Mouse (Mus musculus): ENCODE results near the gene Ppp1r1a. TPM values are rescaled to one million over a fixed set of nuclear protein-coding genes. Genes with fewer than 3 reads are reported as not detected.

Gene Ppp1r1a
- 3.5 and 4.4 TPM in 2 replicates for polyA plus RNA-seq (2015; fragmentation: Nextera tagmentation; extraction: Ambion mirVana)

- no peaks in the 10 kb centered on the region for H3K9me3 ChIP-seq (ENCODE audit: low read length)
- ATAC-seq (peak; percentile 74), DNase-seq (peak; percentile 53)
- H3K36me3 ChIP-seq (replicated peaks; ENCODE audit: insufficient read depth, low read length): no peaks in the 10 kb centered on the region
- TF ChIP-seq EP300 (IDR thresholded peaks at IDR 0.05; ENCODE audit: low read depth): no peak
- no peak for TF ChIP-seq CTCF (IDR thresholded peaks at IDR 0.05; ENCODE audit: low read depth)
- H3K27ac ChIP-seq (ENCODE audit: low read depth): no peak within 1 kb of the TSS; the same call in 1 of the 2 replicates
- H3K9ac ChIP-seq (replicated peaks): peak within 1 kb of the TSS; percentile 3; the same call in 1 of the 2 replicates
- peak within 1 kb of the TSS; percentile 60 for H3K4me2 ChIP-seq (ENCODE audit: low read depth, low read length)
- H3K4me3 ChIP-seq (ENCODE audit: low read depth, low read length): peak within 1 kb of the TSS; percentile 32
- WGBS (ENCODE audit: insufficient replicate concordance): 4% methylated on average over 33 of the region's 36 CpGs
- no peaks in the 10 kb centered on the region for H3K4me1 ChIP-seq (ENCODE audit: insufficient read depth)
- H3K27me3 ChIP-seq (ENCODE audit: insufficient read depth, low read length): peaks cover 24% of the 10 kb centered on the region
Observed at GRCm38 (mm10) chr15:103537822-103538213, at the start of gene Ppp1r1a. TSS of gene Ppp1r1a (minus strand) at chr15:103538003.

GRCm38 (mm10) chr15:103585876-103586275 is 48.1 kb upstream of the Ppp1r1a start:
- Histone ChIP-seq H3K27me3 (ENCODE audit: insufficient read depth, low read length) (no peaks in the 10 kb centered on the region), H3K4me2 (ENCODE audit: low read depth, low read length) (no peak overlapping the region), H3K27ac (ENCODE audit: low read depth) (no peak overlapping the region), H3K9ac (replicated peaks) (no peak overlapping the region), H3K9me3 (ENCODE audit: low read length) (no peaks in the 10 kb centered on the region), H3K36me3 (replicated peaks; ENCODE audit: insufficient read depth, low read length) (no peaks in the 10 kb centered on the region), H3K4me3 (ENCODE audit: low read depth, low read length) (no peak overlapping the region), H3K4me1 (ENCODE audit: insufficient read depth) (no peaks in the 10 kb centered on the region)
- ATAC-seq: no peak
- WGBS (ENCODE audit: insufficient replicate concordance): 65% methylated on average over 2 of the region's 2 CpGs
- no peak for DNase-seq
- no peak for TF ChIP-seq EP300 (IDR thresholded peaks at IDR 0.05; ENCODE audit: low read depth)
- TF ChIP-seq CTCF (IDR thresholded peaks at IDR 0.05; ENCODE audit: low read depth): no peak

GRCm38 (mm10) chr15:103564981-103565380 is 27.2 kb upstream of the Ppp1r1a start, which contains the start of gene Glycam1:
TSS of gene Glycam1 (minus strand) at chr15:103565081.
- no peak for TF ChIP-seq CTCF (IDR thresholded peaks at IDR 0.05; ENCODE audit: low read depth)
- DNase-seq: no peak
- no peak for ATAC-seq

GRCm38 (mm10) chr15:103552096-103552690 is 14.4 kb upstream of the Ppp1r1a start:
- Histone ChIP-seq H3K27ac (ENCODE audit: low read depth) (no peak overlapping the region), H3K9me3 (ENCODE audit: low read length) (no peaks in the 10 kb centered on the region), H3K4me1 (ENCODE audit: insufficient read depth) (no peaks in the 10 kb centered on the region), H3K9ac (replicated peaks) (no peak overlapping the region), H3K4me2 (ENCODE audit: low read depth, low read length) (no peak overlapping the region), H3K4me3 (ENCODE audit: low read depth, low read length) (no peak overlapping the region), H3K36me3 (replicated peaks; ENCODE audit: insufficient read depth, low read length) (no peaks in the 10 kb centered on the region), H3K27me3 (ENCODE audit: insufficient read depth, low read length) (no peaks in the 10 kb centered on the region; the same call in 1 of the 2 replicates)
- 41% methylated on average over 3 of the region's 3 CpGs for WGBS (ENCODE audit: insufficient replicate concordance)
- DNase-seq (peak; percentile 39), ATAC-seq (no peak)
- TF ChIP-seq EP300 (IDR thresholded peaks at IDR 0.05; ENCODE audit: low read depth): no peak
- TF ChIP-seq CTCF (IDR thresholded peaks at IDR 0.05; ENCODE audit: low read depth): peak; percentile 84

More at GRCm38 (mm10) chr15:103564981-103565380, 27.2 kb upstream of the Ppp1r1a start, which contains the start of gene Glycam1:
- Histone ChIP-seq H3K4me3 (ENCODE audit: low read depth, low read length) (no peak within 1 kb of the TSS), H3K9me3 (ENCODE audit: low read length) (no peaks in the 10 kb centered on the region), H3K4me2 (ENCODE audit: low read depth, low read length) (no peak within 1 kb of the TSS), H3K4me1 (ENCODE audit: insufficient read depth) (no peaks in the 10 kb centered on the region), H3K27me3 (ENCODE audit: insufficient read depth, low read length) (no peaks in the 10 kb centered on the region), H3K36me3 (replicated peaks; ENCODE audit: insufficient read depth, low read length) (no peaks in the 10 kb centered on the region), H3K27ac (ENCODE audit: low read depth) (no peak within 1 kb of the TSS), H3K9ac (replicated peaks) (no peak within 1 kb of the TSS)

GRCm38 (mm10) chr15:103551053-103551452 is 13.2 kb upstream of the Ppp1r1a start:
- DNase-seq: no peak
- no peak for ATAC-seq
- H3K9ac ChIP-seq (replicated peaks): no peak overlapping the region
- WGBS (ENCODE audit: insufficient replicate concordance): 20% methylated on average over 1 of the region's 1 CpGs
- H3K36me3 ChIP-seq (replicated peaks; ENCODE audit: insufficient read depth, low read length): no peaks in the 10 kb centered on the region
- no peaks in the 10 kb centered on the region for H3K9me3 ChIP-seq (ENCODE audit: low read length)
- no peaks in the 10 kb centered on the region for H3K4me1 ChIP-seq (ENCODE audit: insufficient read depth)
- H3K27ac ChIP-seq (ENCODE audit: low read depth): no peak overlapping the region
- no peak overlapping the region for H3K4me2 ChIP-seq (ENCODE audit: low read depth, low read length)
- no peaks in the 10 kb centered on the region; the same call in 1 of the 2 replicates for H3K27me3 ChIP-seq (ENCODE audit: insufficient read depth, low read length)
- no peak overlapping the region for H3K4me3 ChIP-seq (ENCODE audit: low read depth, low read length)
- no peak for TF ChIP-seq EP300 (IDR thresholded peaks at IDR 0.05; ENCODE audit: low read depth)

- H3K4me3 ChIP-seq (ENCODE audit: low read depth, low read length): no peak overlapping the region
- TF ChIP-seq EP300 (IDR thresholded peaks at IDR 0.05; ENCODE audit: low read depth) (no peak), CTCF (IDR thresholded peaks at IDR 0.05; ENCODE audit: low read depth) (no peak)
- no peak overlapping the region for H3K9ac ChIP-seq (replicated peaks)
- no peak for ATAC-seq
- 71% methylated on average over 1 of the region's 1 CpGs for WGBS (ENCODE audit: insufficient replicate concordance)
- no peak overlapping the region for H3K27ac ChIP-seq (ENCODE audit: low read depth)
- H3K9me3 ChIP-seq (ENCODE audit: low read length): no peaks in the 10 kb centered on the region
- H3K4me1 ChIP-seq (ENCODE audit: insufficient read depth): no peaks in the 10 kb centered on the region
- no peaks in the 10 kb centered on the region for H3K36me3 ChIP-seq (replicated peaks; ENCODE audit: insufficient read depth, low read length)
- DNase-seq: no peak
- no peak overlapping the region for H3K4me2 ChIP-seq (ENCODE audit: low read depth, low read length)
- H3K27me3 ChIP-seq (ENCODE audit: insufficient read depth, low read length): no peaks in the 10 kb centered on the region; the same call in 1 of the 2 replicates
Observed at GRCm38 (mm10) chr15:103549475-103549874, 11.7 kb upstream of the Ppp1r1a start.

Measured in liver, postnatal 0 days (tissue).